Mouse (Mus musculus) fibroblast of lung, adult 2 months (primary cell): ENCODE results near the gene C2cd5.

Experiments
- DNase-seq: peaks from one replicate; pipeline ENCODE4 v3.0.0-alpha.2; 2011; ENCODE audit warnings: low read depth

C2cd5 gene

DNA sequence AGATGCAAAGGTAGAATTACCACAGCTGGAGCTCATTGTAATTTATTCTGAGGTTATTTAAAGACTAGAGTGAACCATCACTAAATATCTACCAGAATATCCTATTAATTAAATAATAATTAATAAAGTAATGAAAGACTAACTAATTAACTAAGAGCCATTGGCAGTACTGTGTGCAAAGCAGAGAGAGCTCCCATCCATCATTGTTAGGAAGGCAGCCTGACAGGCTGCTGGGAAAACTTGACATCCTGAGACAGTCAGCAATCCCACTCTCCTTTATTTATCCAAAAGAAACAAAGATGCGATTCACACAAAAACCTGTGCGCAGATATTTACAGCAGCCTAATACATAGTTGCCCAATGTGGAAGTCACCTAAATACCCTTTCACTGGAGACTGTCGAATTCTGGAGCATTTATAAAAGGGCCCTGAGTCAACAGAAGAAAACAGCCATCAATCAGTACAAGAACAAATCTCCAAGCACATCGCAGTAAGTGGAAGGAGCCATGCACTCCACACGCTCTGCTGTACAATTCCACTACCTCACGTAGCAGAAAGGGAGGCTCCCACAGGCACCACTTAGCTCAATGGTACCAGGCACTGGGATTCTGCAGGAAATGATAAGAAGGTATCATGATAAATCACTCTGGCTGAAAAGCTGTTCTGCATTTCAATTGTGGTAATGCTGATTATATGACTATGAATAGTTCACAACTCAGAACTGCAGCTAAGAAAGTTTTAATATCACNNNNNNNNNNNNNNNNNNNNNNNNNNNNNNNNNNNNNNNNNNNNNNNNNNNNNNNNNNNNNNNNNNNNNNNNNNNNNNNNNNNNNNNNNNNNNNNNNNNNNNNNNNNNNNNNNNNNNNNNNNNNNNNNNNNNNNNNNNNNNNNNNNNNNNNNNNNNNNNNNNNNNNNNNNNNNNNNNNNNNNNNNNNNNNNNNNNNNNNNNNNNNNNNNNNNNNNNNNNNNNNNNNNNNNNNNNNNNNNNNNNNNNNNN, 120.0 kb downstream of the C2cd5 start:
- no peak for DNase-seq

DNA sequence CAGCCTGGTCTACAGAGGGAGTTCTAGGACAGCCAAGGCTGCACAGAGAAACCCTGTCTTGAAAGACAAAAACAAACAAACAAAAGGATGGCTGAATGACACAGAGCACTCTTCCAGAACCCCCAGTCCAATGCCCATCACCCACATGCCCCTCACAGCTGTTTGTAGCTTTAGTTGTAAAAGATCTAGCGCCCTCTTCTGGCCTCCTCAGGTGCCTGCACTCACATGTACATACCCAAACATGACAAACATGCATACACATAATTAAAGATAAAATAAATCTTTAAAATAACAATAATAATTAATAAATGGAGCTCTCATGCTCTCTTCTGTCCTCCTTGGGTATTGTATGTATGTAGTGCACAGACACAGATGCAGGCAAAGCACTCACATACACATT, 122.7 kb downstream of the C2cd5 start:
- DNase-seq: no peak

DNA sequence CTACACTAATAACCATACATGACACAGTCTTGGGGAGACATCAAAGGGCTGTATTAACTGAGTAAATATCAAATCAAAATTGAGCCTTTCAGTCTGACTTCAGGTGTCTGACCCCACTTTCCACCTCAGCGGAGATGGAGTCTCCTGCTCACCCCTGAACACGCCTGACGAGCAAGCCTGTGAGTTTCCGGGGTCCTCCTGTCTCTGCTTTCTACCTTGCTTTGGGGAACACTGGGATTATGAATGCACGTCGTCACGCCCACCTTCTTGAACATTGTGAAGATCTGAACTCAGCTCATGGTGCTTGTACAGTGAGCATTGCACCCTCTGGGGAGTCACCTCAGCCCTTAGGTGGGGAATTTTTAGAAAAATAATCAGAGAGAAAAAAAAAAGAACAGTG, 126.7 kb downstream of the C2cd5 start:
- no peak for DNase-seq

DNA sequence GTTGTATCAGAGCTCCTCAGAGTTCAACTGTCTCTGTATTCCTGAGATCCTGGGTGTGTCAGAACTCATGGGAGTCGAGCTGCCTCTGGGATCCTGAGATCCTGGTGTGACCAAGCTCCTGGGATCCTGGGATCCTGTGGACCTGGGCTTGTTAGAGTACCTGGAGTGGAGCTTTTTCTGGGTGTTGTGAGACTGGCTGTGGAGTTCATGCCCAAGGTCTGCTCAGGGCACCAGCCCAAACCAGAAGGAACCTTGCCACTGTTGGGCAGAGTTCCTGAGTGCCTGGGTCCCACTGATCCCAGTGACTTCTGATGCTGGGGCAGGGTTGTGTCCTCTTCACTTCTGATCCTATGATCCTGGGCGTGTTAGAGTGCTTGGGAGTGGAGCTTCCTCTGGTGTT, 127.7 kb downstream of the C2cd5 start:
- no peak for DNase-seq

DNA sequence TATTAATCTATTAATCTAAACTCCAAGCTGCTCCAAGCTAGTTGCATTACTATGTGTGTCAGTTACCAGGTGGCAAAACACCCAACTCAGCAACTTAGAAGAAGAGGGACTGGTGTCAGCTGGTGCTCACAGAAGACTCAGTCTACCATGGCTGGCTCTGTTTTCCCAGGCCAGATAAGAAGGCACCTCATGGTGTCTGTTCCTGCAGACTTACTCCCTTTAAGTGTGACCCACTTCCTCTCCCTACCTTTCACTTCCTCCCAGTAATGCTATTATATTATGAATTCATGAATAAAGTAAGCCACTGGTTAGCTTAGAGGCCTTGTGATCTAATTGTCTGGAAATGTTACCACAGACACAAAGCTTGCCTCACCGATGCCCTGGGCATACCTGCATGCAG, 132.5 kb downstream of the C2cd5 start:
- no peak for DNase-seq

DNA sequence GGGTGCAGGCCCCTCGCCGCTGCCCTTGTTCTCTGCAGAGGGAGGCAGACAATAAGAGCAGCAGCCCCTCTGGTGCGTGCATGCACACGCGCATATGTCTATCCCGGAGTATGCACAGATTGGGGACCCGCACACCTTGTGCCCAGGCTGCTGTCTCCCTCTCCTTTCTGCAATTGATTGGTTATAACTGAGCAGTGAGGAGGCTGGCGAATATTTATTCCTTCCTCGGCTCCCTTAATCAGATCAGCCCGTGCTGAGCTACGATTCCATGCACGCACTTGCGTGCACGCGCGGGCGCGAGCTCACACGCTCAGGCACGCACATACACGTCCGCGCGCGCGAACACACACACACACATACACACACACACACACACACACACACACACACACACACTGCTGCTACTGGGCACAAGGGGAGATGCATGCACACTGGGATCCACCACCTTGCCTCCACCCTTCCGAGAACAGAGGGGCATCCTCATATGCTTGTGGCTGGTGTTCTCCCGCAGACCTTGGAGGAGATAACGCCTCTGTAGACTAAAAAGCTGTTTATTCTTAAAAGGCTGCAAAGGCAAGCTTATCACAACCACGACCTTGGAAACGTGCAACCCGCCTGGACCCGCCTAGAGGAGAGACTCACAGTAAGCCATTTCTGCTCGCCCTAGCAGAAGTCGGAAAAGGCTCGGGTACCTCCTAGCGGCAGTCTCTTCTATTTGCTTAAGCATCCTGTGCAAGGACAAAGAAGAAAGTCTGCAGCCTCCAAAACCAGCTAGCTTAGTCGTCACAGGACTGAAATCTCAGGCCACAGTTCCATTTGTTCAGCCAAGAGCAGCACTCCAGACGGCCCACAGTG, 135.2 kb downstream of the C2cd5 start:
- DNase-seq: no peak

DNA sequence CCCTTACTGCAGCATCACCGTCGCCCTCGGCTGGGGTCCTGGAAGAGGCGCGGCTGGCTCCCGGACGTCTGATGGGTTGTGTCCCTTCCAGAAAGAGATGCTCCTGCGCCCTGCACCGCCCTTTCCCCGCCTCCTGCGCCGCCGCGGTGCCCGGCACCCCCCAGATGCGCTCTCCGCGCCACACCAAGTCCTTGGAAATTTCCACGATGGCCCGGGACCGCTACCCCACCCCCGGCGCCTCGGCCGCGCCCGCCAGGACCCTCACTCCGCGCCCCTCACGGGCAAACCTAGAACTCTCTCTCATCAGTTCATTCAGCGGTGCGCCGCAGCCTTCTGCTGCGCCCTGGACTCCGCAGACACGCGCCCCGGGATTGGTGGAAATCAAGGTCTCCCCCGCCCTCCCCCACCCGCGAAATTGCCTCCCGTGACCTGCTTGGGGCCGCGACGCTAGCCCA, 135.8 kb downstream of the C2cd5 start, which contains the start of gene St8sia1:
Gene St8sia1 (minus strand): TSS at position 377 of the 455 bp plus-strand sequence.
- no peak for DNase-seq

DNA sequence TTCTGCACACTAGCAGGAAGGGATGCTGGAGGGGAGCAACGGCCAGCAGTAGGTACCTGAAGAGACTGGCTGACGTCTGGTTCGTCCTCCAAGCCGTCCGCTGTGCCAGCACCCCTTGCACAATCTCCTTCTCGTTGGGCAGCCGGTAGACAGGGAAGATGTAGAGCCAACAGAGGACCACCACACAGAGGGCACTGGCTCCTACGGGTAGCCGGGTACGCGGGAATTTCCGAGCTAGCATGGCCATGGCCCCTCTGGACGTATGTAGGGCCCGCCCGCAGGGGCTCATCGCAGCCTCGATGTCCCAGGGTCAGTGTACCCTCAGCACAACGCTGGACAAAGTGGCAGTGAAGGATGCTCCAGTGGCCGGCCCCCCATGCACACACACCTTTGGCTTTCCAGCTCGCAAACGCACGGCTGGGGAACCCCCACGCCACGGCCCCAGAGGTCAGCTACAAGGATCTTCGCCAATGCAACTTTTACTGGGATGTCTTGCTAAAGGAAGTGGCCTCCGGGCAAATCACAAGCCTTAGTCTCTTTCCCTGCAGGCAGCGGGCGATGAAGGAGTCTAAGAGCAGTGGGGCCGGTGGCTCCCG, 136.4 kb downstream of the C2cd5 start:
- no peak for DNase-seq

DNA sequence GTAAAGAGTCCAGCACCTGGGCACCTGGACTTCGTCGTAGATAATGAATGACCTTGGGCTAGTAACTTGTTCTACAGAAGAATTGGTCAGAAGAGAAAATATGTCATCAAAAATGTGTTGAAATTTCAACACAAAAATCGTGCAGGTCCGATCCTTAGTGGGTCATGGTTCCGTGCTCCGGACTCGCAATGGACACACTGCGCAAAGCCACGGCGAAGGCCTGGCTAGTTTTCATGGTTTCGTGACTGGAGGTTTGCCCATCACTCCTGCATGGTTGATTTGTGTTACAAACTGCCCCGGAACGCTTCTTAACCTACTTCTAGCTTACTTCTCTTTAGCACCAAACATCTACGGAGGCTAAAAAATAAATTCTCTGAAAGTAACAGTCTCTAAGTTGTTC, 137.1 kb downstream of the C2cd5 start:
- DNase-seq: no peak

DNA sequence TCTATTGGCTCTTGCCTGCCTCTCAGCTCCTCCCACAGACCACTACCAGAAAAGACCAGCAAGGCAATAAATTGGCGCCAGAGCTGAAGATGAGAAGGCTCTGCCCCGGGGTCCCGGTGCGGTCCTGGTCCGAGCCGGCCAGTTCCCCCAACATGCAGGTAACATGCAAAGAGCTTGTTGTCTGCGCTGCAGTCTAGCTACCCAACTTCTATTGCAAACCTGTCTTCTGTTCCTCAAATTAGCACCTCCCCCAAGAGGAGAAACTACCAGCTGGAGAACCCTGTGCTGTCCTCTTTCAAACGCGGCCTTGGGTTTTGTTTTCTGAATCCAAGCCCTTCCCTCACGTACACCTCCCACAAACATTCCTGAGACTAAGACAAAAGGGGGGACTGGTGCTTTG, 137.5 kb downstream of the C2cd5 start:
- no peak for DNase-seq

DNA sequence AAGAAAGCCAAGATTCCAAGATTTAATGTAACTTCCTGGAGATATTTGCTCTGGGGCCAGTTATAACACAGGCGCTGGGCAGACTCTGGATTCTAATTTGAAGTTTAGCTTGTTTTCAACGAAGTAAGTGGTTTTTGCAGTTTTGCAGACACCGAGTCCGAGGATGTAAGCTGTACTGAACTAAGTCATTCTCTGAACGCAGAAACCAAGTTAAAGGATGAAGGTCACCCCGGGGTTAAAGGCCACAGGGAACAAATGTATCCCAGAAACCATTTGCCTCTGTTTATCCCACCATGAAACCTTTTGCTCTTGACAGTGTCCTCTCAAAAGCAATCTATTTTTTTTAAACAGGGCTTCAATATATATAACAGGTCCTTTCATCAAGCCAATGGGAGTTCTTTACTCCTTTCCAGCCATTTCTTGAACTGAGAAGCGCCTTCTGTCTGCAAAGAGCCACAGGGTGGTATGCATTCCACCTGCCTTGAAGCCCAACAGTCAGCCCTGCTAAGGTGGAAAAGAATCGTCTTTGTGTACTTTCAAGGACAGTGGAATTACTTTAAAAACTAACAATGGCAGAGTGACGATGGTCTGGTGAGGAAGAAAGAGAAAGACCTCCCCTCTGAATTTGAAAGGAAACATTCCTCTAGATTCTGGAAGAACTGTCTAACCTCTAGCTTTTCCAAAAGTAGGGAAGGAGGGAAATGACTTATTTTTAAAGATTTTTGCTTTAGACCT, 138.1 kb downstream of the C2cd5 start:
- DNase-seq: no peak
